Mouse (Mus musculus) left cerebral cortex, postnatal 25 days (tissue): ENCODE results near the gene Fbxl2. TPM values are rescaled to one million over a fixed set of nuclear protein-coding genes. Genes with fewer than 3 reads are reported as not detected.

Experiments
- DNase-seq, 2 experiments: peaks; one replicate each; pipeline ENCODE4 v3.0.0; 2022; ENCODE audit warnings: low spot score in 2 of 2, mixed read lengths in 1 of 2
- intact Hi-C: fragments of 180-260 bp; cut with DNase I; formaldehyde crosslinking; loops from one replicate; pipeline ENCODE4 v1.15.1; 2025
- total RNA-seq, 2 experiments: library from RNA; stranded (reverse); gene quantifications; 2 replicates each; pipeline ENCODE4 v1.2.3; 2021

Fbxl2 gene
- total RNA-seq, 2 experiments from 2014 or later = 54.8 to 56.7 TPM

GRCm38 (mm10) chr9:113931375-113932099 lies 114.5 kb downstream of the Fbxl2 start:
- DNase-seq = peak in 1 of 2 experiments; percentile 26
- intact Hi-C loops = no loop called here

GRCm38 (mm10) chr9:113930534-113931374 lies 115.2 kb downstream of the Fbxl2 start, which contains the start of gene Ubp1:
TSS of gene Ubp1 (plus strand) at chr9:113930934.
- DNase-seq = peak; percentile 98 to 99

GRCm38 (mm10) chr9:113929676-113930075 lies 116.3 kb downstream of the Fbxl2 start:
- intact Hi-C loops = no loop called here
- DNase-seq = no peak

More at GRCm38 (mm10) chr9:113930534-113931374, 115.2 kb downstream of the Fbxl2 start, which contains the start of gene Ubp1:
- intact Hi-C loops = no loop called here

GRCm38 (mm10) chr9:113928591-113928990 lies 117.4 kb downstream of the Fbxl2 start:
- intact Hi-C loops = no loop called here

GRCm38 (mm10) chr9:113924883-113925282 lies 121.1 kb downstream of the Fbxl2 start:
- intact Hi-C loops = no loop called here
- no peak for DNase-seq

More at GRCm38 (mm10) chr9:113928591-113928990, 117.4 kb downstream of the Fbxl2 start:
- no peak for DNase-seq

GRCm38 (mm10) chr9:113922677-113923076 lies 123.3 kb downstream of the Fbxl2 start:
- intact Hi-C loops = no loop called here
- no peak for DNase-seq

- intact Hi-C loops = no loop called here
These were observed 130.2 kb downstream of the Fbxl2 start for GRCm38 (mm10) chr9:113915789-113916188.

More at GRCm38 (mm10) chr9:113915789-113916188, 130.2 kb downstream of the Fbxl2 start:
- DNase-seq = no peak

Other genes starting within 250 kb of the Fbxl2 start
- gene Ubp1, start 115.3 kb downstream of the Fbxl2 start, total RNA-seq = 10 to 100 TPM; 64.5 to 72.5 TPM
- gene Susd5, start 10.9 kb upstream of the Fbxl2 start, total RNA-seq = 10 to 100 TPM; 10.4 to 12.9 TPM